Mouse (Mus musculus) liver, embryonic 12.5 days (tissue): Measurements from ENCODE around the gene Arhgap15. TPM values are rescaled to one million over a fixed set of nuclear protein-coding genes. Genes with fewer than 3 reads are reported as not detected.

Experiments
- ATAC-seq: fragments of 200-750 bp; cut with Nextera tagmentation; 2 replicates; pipeline ENCODE4 v1.8.0; 2017; ENCODE audit warnings: moderate number of reproducible peaks, mild to moderate bottlenecking, moderate library complexity
- H3K27ac ChIP-seq: fragments of 300-500 bp; sonication (generic); 2 replicates; pipeline ENCODE4 v1.5.1; 2016; ENCODE audit warnings: mild to moderate bottlenecking
- H3K27me3 ChIP-seq: fragments of 300-500 bp; sonication (generic); replicated peaks from 2 replicates; pipeline ENCODE4 v1.6.1; 2016; ENCODE audit warnings: mild to moderate bottlenecking, moderate library complexity
- H3K36me3 ChIP-seq: fragments of 300-500 bp; sonication (generic); 2 replicates; pipeline ENCODE4 v1.6.1; 2016; ENCODE audit warnings: mild to moderate bottlenecking, moderate library complexity
- H3K4me1 ChIP-seq: fragments of 300-500 bp; sonication (generic); 2 replicates; pipeline ENCODE4 v1.6.1; 2016
- H3K4me2 ChIP-seq: fragments of 300-500 bp; sonication (generic); 2 replicates; pipeline ENCODE4 v1.6.1; 2016; ENCODE audit warnings: mild to moderate bottlenecking, moderate library complexity
- H3K4me3 ChIP-seq: fragments of 300-500 bp; sonication (generic); 2 replicates; pipeline ENCODE4 v1.5.1; 2016; ENCODE audit warnings: mild to moderate bottlenecking, moderate library complexity
- H3K9ac ChIP-seq: fragments of 300-500 bp; sonication (generic); 2 replicates; pipeline ENCODE4 v1.6.1; 2016; ENCODE audit warnings: mild to moderate bottlenecking, moderate library complexity
- H3K9me3 ChIP-seq: fragments of 300-500 bp; sonication (generic); replicated peaks from 2 replicates; pipeline ENCODE4 v1.6.1; 2016; ENCODE audit warnings: mild to moderate bottlenecking, moderate library complexity
- WGBS: fragments of 180-500 bp; shearing (Covaris S2); methylation state at CpG from one replicate; pipeline ENCODE4 v1.1.7; 2016; ENCODE audit not compliant: insufficient replicate concordance; 5-methylcytosine and 5-hydroxymethylcytosine counted together
- polyA plus RNA-seq: library from polyadenylated mRNA; unstranded; fragments of >200 nt; fragmentation: Nextera tagmentation; extraction: Ambion mirVana; gene quantifications from 2 replicates; pipeline ENCODE4 v1.2.1, GENCODE M21; 2016

The Arhgap15 gene
- polyA plus RNA-seq, 1 experiment from 2014 or later = 5.7 TPM

DNA sequence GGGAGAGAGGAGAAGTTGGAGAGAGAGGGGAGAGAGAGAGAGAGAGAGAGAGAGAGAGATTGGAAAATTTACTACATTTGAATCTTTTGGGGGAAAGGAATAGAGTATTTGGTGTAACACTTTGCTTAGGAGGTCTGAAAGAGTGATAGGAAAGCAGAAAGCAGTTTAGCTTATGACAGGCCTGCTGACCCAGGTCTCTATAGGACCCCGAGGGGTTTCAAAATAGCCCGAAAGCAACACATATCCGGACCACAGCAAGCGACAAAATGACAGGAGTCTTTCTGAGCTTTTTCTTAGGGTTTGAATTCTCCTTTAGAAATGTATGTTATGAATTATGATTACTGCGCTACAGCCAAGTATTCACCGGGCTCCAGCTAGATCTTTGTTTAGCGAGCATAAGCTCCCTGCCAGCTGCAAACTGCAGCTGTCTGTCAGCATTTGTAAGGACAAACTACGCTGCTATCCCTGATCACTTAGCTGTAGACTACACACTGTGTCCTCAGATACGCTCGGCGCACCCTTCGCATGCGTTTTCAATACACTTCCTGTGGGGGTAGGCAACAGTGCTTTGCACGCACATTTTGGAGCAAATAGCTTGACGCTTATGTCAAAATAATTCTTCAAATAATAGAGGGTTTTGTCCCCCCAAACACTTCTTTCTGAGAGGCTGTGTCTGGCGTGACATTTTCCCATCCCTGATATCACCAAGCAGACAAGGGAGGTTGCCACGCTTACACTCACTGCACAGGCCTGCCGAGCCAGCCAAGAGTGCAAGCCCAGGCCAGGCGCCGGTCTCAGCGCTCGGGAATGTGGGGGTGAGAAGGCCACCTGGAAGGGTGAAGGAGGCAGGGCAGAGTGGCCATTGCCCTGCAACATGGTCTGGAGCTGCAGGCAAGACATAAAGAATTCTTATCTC is 355.9 kb downstream of the Arhgap15 start:
- Histone ChIP-seq H3K9ac (no peak overlapping the region), H3K27ac (0 out of 2 replicates have a peak overlapping the region, but pooled peaks have one; percentile 4), H3K36me3 (no peaks in the 10 kb centered on the region), H3K27me3 (no peaks in the 10 kb centered on the region), H3K4me2 (no peak overlapping the region), H3K4me1 (no peaks in the 10 kb centered on the region), H3K4me3 (no peak overlapping the region), H3K9me3 (no peaks in the 10 kb centered on the region)
- 73% methylated on average over 22 of the region's 22 CpGs for WGBS
- ATAC-seq = peak; percentile 37; the same call in 1 of the 2 replicates

DNA sequence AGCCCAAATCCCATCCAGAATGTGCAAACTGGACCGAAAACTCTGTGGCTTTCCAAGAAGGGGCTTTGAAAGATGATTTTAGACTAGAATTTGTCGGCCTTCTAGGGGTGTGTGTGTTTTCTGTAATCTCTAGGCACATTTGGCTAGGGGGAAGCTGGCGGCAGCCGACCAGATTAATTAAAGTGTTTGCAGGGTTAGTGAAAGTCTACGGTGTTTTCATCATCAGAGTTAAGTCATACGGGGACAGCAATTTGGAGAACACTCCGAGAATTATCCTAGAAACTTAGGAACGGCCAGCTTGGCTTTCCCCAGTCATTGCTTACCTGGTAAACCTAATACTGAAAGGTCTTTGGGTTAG is 356.6 kb downstream of the Arhgap15 start:
- no peak overlapping the region for H3K4me2 ChIP-seq
- 0 out of 2 replicates have a peak overlapping the region, but pooled peaks have one; percentile 4 for H3K27ac ChIP-seq

DNA sequence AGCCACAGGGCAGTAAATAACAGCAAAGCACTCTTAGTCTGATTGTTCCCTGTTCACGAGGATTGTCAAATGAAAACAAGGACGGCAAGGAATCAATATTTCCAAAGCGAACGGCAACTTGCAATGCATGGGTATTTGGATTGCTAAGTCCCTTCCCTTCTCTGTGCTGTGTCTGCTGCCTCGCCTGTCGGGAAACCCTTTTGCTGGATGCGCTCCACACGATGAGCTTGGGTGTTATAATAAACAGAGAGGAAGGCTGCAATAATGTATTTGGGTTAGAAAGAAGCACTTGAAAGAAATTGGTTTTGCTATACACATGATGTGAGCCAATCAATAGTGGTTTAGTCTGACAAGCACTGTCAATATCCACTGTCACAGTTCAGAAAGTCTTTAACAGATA is 357.7 kb downstream of the Arhgap15 start:
- H3K4me2 ChIP-seq = no peak overlapping the region
- no peaks in the 10 kb centered on the region for H3K4me1 ChIP-seq
- H3K4me3 ChIP-seq = no peak overlapping the region
- WGBS = 72% methylated on average over 8 of the region's 8 CpGs
- no peaks in the 10 kb centered on the region for H3K36me3 ChIP-seq
- no peaks in the 10 kb centered on the region for H3K9me3 ChIP-seq
- H3K27ac ChIP-seq = no peak overlapping the region
- ATAC-seq = no peak
- H3K27me3 ChIP-seq = no peaks in the 10 kb centered on the region
- H3K9ac ChIP-seq = no peak overlapping the region

More for the DNA sequence above, 356.6 kb downstream of the Arhgap15 start:
- 67% methylated on average over 8 of the region's 8 CpGs for WGBS
- no peaks in the 10 kb centered on the region for H3K4me1 ChIP-seq
- ATAC-seq = no peak
- no peak overlapping the region for H3K9ac ChIP-seq
- H3K4me3 ChIP-seq = no peak overlapping the region
- H3K9me3 ChIP-seq = no peaks in the 10 kb centered on the region
- H3K36me3 ChIP-seq = no peaks in the 10 kb centered on the region
- no peaks in the 10 kb centered on the region for H3K27me3 ChIP-seq

DNA sequence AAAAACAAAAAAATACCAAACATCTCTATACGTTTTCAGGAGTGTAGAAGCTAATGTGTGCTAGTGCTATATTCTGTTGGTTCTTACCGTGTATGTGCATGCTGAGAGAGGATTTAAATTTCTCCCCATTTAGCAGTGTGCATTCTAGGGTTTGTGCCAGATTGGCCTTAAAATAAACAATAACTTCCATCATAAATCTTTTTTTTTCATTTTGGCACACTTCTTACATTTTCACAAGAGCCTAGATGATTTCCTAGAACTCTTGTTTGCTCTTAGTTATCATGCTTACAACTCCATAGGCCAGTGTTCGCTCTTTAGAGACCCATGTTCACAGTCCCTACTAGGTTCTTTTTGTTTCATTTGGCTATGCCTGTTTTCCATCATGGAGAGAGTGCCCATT is 362.7 kb downstream of the Arhgap15 start:
- Histone ChIP-seq H3K36me3 (no peaks in the 10 kb centered on the region), H3K27ac (no peak overlapping the region), H3K4me3 (no peak overlapping the region), H3K9ac (no peak overlapping the region), H3K4me2 (no peak overlapping the region), H3K4me1 (no peaks in the 10 kb centered on the region), H3K9me3 (no peaks in the 10 kb centered on the region), H3K27me3 (no peaks in the 10 kb centered on the region)
- WGBS = 65% methylated on average over 3 of the region's 3 CpGs
- ATAC-seq = no peak

DNA sequence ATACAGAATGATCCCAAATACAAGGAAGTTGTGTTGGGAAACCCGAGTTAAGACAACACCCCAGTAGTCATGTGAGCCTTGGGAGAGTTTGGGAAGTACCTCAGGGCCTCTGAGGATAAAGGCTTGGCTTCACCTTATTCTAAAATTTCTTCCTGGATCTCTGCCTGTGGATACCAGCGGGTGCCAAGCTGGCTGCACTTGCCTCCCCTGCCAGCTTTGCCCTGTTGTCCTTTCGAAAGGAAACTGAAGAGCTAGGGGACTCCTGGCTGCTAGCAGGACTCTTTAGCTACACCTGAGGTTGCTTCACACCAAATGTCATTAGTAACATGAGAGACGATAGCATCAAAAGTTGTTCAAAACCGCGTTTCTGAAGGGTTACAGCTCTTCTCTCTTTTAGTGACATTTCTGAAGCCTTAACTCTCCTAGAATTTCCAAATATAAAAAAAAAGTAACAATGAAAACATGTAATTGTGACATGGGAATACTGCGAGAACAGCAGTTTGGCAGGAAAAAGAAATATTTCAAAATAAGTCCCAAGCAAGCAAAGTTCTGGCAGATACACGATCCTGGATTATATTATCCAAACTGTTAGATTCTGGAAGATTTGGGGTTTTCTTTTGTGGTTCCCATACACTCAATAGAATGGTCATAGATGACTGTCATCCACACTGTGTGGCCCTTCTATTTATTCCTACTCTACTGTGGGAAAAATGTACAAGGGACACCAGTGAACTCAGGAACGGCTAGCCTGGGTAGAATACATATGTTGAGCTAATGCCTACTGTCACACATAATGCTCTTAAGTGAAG is 364.6 kb downstream of the Arhgap15 start:
- H3K9ac ChIP-seq = no peak overlapping the region
- 71% methylated on average over 9 of the region's 9 CpGs for WGBS
- ATAC-seq = no peak
- no peaks in the 10 kb centered on the region for H3K27me3 ChIP-seq
- H3K27ac ChIP-seq = no peak overlapping the region
- H3K36me3 ChIP-seq = no peaks in the 10 kb centered on the region
- no peaks in the 10 kb centered on the region for H3K9me3 ChIP-seq
- H3K4me2 ChIP-seq = no peak overlapping the region
- H3K4me3 ChIP-seq = no peak overlapping the region
- no peaks in the 10 kb centered on the region for H3K4me1 ChIP-seq

DNA sequence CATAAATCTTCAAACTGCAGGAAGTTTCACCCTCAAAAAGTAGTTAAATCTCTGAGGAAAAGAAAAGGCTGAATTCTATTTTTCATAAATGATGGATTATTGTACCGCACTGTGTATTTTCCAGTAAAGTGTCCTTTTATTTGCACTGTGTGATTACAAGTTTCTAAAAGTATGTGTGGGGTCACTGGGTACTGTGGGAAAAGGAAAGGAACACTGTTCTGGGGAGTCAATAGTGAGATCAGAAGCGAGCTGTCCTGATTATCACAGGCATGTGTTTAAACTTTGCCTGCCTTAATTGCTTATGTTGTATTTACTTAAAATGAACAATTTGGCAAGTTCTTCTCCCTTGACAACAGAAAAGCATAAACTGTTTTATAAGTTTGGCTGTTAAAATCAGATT is 365.7 kb downstream of the Arhgap15 start:
- Histone ChIP-seq H3K27ac (no peak overlapping the region), H3K36me3 (no peaks in the 10 kb centered on the region), H3K4me3 (no peak overlapping the region), H3K4me2 (no peak overlapping the region), H3K27me3 (no peaks in the 10 kb centered on the region), H3K9ac (no peak overlapping the region), H3K4me1 (no peaks in the 10 kb centered on the region), H3K9me3 (no peaks in the 10 kb centered on the region)
- 75% methylated on average over 2 of the region's 2 CpGs for WGBS
- no peak for ATAC-seq

DNA sequence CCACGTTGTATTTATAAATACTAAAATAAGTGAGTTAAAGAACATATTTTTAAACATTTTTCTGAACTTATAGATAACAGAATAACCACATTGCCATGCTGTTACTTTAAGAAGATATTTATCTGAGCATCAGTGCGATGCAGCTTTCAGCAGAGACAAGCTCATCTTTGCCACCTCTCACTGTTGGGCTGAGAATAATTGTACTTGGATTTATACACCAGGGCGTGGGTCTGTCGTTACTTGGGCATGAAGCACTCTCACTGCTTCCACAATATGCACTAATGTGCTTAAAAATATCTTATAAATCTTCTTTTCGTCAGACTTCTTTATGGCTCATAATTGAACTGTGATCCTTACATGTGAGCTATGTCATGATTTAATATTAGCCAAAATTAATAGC is 372.5 kb downstream of the Arhgap15 start:
- WGBS = 70% methylated on average over 5 of the region's 5 CpGs

DNA sequence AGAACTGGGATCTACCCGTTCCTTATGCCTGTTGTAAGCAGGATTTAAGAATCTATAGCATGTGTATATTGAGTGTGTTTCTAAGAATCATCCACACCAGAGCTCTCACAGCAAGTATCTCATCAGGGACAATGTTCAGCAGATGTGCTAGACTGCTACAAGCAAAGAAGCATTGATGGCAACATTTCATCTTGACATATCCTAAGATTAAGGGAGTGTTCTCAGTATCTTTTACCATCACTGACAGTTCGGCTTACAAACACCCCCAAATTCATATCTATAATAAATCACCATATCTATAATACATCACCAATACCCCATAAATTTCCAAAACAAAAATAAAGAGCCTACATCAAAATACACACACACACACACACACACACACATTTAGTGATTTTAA is 374.6 kb downstream of the Arhgap15 start:
- 73% methylated on average over 2 of the region's 2 CpGs for WGBS
- Histone ChIP-seq H3K9me3 (no peaks in the 10 kb centered on the region), H3K36me3 (no peaks in the 10 kb centered on the region), H3K4me3 (no peak overlapping the region), H3K27ac (no peak overlapping the region), H3K4me1 (no peaks in the 10 kb centered on the region), H3K9ac (no peak overlapping the region), H3K27me3 (no peaks in the 10 kb centered on the region), H3K4me2 (no peak overlapping the region)
- no peak for ATAC-seq

More for the DNA sequence above, 372.5 kb downstream of the Arhgap15 start:
- Histone ChIP-seq H3K4me2 (no peak overlapping the region), H3K4me1 (no peaks in the 10 kb centered on the region), H3K4me3 (no peak overlapping the region), H3K9me3 (no peaks in the 10 kb centered on the region), H3K36me3 (no peaks in the 10 kb centered on the region), H3K27ac (no peak overlapping the region), H3K27me3 (no peaks in the 10 kb centered on the region), H3K9ac (no peak overlapping the region)
- ATAC-seq = no peak

DNA sequence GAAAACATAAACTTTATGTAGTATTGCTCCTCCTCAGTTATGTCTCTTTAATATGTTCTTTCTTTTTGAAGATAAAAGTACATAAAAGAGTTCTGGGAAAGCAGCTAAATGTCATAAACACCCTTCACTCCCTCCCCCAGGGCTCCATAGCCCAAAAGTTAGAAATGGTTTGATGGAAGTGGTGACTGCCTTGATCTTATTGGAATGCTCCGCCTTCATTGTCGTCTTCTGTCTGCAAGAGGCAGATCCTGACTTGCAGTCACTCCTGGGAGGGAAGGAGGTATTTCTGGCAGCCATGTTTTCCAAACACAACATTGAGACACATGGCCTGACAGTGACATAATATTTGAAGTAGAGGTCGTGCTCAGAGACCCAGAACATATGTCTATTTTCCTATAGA is 375.5 kb downstream of the Arhgap15 start:
- no peak overlapping the region for H3K9ac ChIP-seq
- H3K36me3 ChIP-seq = no peaks in the 10 kb centered on the region
- no peaks in the 10 kb centered on the region for H3K9me3 ChIP-seq
- ATAC-seq = no peak
- H3K4me3 ChIP-seq = no peak overlapping the region
- 64% methylated on average over 3 of the region's 3 CpGs for WGBS
- H3K4me2 ChIP-seq = no peak overlapping the region
- no peak overlapping the region for H3K27ac ChIP-seq
- no peaks in the 10 kb centered on the region for H3K27me3 ChIP-seq
- H3K4me1 ChIP-seq = no peaks in the 10 kb centered on the region

DNA sequence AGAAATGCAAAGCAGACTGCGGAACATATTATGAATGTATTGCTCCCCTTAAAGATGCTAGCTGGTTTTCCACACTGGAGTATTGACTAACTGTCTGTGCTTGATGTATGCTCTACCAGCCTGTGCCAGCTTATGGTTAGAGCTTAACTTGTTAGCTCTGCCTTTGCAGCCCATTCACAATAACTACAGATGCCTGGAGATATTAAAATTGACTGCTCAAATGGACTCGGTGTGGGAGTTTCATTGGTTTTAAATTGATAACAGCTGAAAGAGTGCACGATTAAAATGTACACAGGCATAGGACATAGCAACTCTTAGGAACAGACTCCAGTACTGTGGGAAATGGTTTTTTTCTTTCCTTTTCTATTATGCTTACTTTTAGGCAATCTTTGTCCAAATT is 376.1 kb downstream of the Arhgap15 start:
- Histone ChIP-seq H3K4me1 (no peaks in the 10 kb centered on the region), H3K9ac (no peak overlapping the region), H3K4me3 (no peak overlapping the region), H3K4me2 (no peak overlapping the region), H3K9me3 (no peaks in the 10 kb centered on the region), H3K27me3 (no peaks in the 10 kb centered on the region), H3K36me3 (no peaks in the 10 kb centered on the region), H3K27ac (no peak overlapping the region)
- 73% methylated on average over 3 of the region's 3 CpGs for WGBS
- ATAC-seq = no peak

DNA sequence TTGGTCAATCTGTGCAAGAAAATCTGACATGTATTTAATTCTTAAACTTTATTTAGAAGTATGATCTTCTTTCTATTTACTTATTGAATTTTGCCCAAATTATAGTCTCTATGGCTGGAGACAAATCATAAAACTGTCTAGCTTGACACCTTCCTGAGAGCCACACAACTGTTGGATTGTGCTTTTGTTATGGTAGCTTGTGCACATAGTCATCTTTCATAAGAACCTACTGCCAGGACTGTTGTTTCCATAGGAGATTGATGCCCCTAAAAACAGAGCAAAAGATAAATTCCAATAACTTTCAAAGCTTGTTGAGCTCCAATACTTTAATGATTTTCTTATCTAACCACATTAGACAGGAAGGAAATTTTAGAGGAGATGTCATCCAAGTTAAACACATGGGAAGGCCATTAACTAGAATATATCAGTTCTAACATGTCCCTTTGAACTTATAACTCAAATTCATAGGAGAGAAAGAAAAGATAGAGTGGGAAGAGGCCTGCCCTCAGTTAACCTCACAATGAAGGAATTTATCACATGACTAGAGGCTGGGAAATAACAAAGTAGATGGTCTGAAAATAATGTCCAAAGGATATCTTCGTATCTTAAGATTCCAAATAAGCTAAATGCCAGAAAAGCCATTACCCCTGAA is 377.5 kb downstream of the Arhgap15 start:
- 65% methylated on average over 1 of the region's 1 CpGs for WGBS
- Histone ChIP-seq H3K9me3 (no peaks in the 10 kb centered on the region), H3K27me3 (no peaks in the 10 kb centered on the region), H3K9ac (no peak overlapping the region), H3K4me3 (no peak overlapping the region), H3K36me3 (no peaks in the 10 kb centered on the region), H3K4me2 (no peak overlapping the region), H3K4me1 (no peaks in the 10 kb centered on the region), H3K27ac (no peak overlapping the region)
- no peak for ATAC-seq

DNA sequence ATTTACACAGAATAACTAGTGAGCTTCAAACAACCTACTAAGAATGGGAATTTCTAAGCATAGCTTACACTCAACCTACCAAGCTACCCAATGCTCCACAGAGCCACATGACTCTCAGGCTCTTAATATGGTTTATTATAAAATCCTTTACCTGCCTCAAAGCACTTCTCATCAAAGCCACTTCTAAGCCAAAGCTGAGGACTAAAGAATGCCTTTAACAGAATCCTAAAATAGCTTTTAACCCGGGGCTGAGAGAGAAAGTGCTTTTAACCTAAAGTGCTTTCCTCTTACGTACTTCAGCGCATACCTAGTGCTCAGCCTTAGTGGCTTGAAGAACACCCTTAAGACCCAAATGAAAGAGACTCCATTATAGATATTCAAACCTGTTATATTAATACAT is 380.9 kb downstream of the Arhgap15 start:
- no peak for ATAC-seq
- 79% methylated on average over 3 of the region's 3 CpGs for WGBS
- no peaks in the 10 kb centered on the region for H3K27me3 ChIP-seq

More for the DNA sequence above, 380.9 kb downstream of the Arhgap15 start:
- Histone ChIP-seq H3K4me1 (no peaks in the 10 kb centered on the region), H3K4me3 (no peak overlapping the region), H3K4me2 (no peak overlapping the region), H3K9me3 (no peaks in the 10 kb centered on the region), H3K27ac (no peak overlapping the region), H3K36me3 (no peaks in the 10 kb centered on the region), H3K9ac (no peak overlapping the region)
